Mouse (Mus musculus) myocyte (in vitro differentiated cells): ENCODE results near the gene Spint1.

Experiments
- CEBPB ChIP-seq: IDR thresholded peaks from 2 replicates; pipeline ENCODE4 v1.6.1; 2011; ENCODE audit warnings: mild to moderate bottlenecking, moderate library complexity; ENCODE audit not compliant: poor library complexity, insufficient read depth, severe bottlenecking
- E2F4 ChIP-seq: IDR thresholded peaks from one replicate; pipeline ENCODE4 v1.6.1; 2011; ENCODE audit warnings: mild to moderate bottlenecking, control low read depth, moderate library complexity; ENCODE audit not compliant: insufficient read depth
- POLR2A ChIP-seq: IDR thresholded peaks from one replicate; pipeline ENCODE4 v1.6.1; 2011; ENCODE audit warnings: low read depth, mild to moderate bottlenecking, control low read depth, moderate library complexity; ENCODE audit not compliant: insufficient read length
- POLR2AphosphoS2 ChIP-seq: IDR thresholded peaks from one replicate; pipeline ENCODE4 v1.6.1; 2011; ENCODE audit warnings: low read depth, control low read depth; ENCODE audit not compliant: insufficient read length
- TCF12 ChIP-seq: IDR thresholded peaks from one replicate; pipeline ENCODE4 v1.6.1; 2011; ENCODE audit warnings: mild to moderate bottlenecking, control low read depth; ENCODE audit not compliant: poor library complexity, insufficient read depth, severe bottlenecking
- USF1 ChIP-seq: IDR thresholded peaks from one replicate; pipeline ENCODE4 v1.6.1; 2011; ENCODE audit warnings: low read depth, mild to moderate bottlenecking, control low read depth, moderate library complexity

GRCm38 (mm10) chr2:119209176-119209507 is 28.0 kb upstream of the Spint1 start:
- no peak for TF ChIP-seq POLR2AphosphoS2
- TF ChIP-seq POLR2A: no peak
- no peak for TF ChIP-seq CEBPB
- no peak for TF ChIP-seq E2F4
- TF ChIP-seq USF1: no peak
- TF ChIP-seq TCF12: no peak
